Mouse (Mus musculus): Measurements from ENCODE around the gene Edaradd. TPM values are rescaled to one million over a fixed set of nuclear protein-coding genes. Genes with fewer than 3 reads are reported as not detected.

Gene Edaradd
- total and polyA plus RNA-seq, 3 experiments: 0.04 TPM; not detected in 2

DNA sequence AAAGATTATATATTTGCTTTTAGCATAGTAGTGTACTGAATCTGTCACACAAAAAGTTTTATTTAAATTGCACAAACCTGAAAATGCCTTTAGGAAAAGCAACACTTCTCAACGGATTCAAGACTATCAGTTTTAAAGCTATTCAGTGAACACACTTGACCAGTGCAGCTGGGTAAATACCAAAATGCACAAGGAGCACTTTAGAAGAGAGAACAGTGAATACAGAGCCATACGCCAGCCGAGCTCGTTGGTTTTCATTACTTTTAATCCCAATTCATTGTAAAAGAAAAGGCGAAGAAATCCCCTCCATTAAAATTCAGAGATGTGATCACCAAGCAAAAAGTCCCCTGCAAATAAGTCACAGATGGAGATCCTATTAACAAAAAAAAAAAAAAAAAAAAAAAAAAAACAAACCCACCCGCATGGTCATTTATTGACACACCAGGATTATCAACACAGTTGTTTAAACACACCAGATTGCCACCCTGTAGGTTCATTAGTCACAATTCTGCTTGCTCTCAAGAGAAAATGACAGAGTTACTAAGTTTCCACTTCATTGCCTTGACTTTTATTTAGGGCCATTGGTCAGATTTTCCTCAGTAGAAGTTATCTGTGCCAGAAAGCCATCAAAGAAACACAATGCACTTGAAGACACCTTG is 39.4 kb upstream of the Edaradd start:
- H3K79me2 ChIP-seq (ENCODE audit: control insufficient read depth, insufficient read depth, low read length, poor library complexity): no peaks in the 10 kb centered on the region

DNA sequence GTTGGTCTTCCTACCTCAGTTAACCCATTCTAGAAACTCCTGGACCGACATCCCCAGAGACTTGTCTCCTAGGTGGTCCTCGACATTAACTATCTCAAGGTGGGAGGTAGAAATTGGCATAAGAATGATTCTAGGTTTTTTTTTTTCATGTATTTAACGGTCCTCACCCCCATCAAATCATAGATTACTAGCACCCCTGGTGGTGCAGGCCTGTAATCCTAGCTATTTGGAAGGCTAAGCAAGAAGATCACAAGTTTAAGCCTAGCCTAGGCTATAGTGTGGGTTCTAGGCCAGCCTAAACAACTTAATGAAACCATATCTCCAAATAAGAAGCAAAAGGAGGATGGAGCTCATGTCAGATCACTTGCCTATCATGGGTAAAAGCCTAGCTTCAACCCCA is 38.8 kb upstream of the Edaradd start:
- no peak for TF ChIP-seq TAL1 (IDR thresholded peaks at IDR 0.05; ENCODE audit: low read length)
- TF ChIP-seq USF2 (IDR thresholded peaks at IDR 0.05; ENCODE audit: borderline replicate concordance in 1 of 2, insufficient read depth in 1 of 2, low read depth in 1 of 2, low read length in 2 of 2): no peak
- no peak for TF ChIP-seq EP300 (IDR thresholded peaks at IDR 0.05; ENCODE audit: low read depth in 1 of 2, low read length in 2 of 2)
- no peak for TF ChIP-seq TCF12 (IDR thresholded peaks at IDR 0.05; ENCODE audit: low read depth, low read length)

More for the DNA sequence above, 39.4 kb upstream of the Edaradd start:
- Histone ChIP-seq H3K27me3 (ENCODE audit: control insufficient read depth in 1 of 2, insufficient read depth in 2 of 2, low read length in 2 of 2) (peaks cover 14 to 17% of the 10 kb centered on the region in 2 experiments), H3K27ac (ENCODE audit: control insufficient read depth, low read depth, low read length) (no peak overlapping the region), H3K9ac (ENCODE audit: control insufficient read depth, low read depth, low read length, poor library complexity, severe bottlenecking) (no peak overlapping the region), H3K4me1 (ENCODE audit: control insufficient read depth in 1 of 2, insufficient read depth in 2 of 2, low read length in 2 of 2) (no peaks in the 10 kb centered on the region), H3K4me3 (ENCODE audit: control insufficient read depth in 1 of 2, insufficient read depth in 1 of 2, low read depth in 2 of 2, low read length in 2 of 2) (no peak overlapping the region), H3K36me3 (ENCODE audit: control insufficient read depth in 1 of 2, insufficient read depth in 2 of 2, low read length in 2 of 2) (no peaks in the 10 kb centered on the region), H3K9me3 (replicated peaks; ENCODE audit: insufficient read depth, low read length) (no peaks in the 10 kb centered on the region)
- TF ChIP-seq ZMIZ1 (IDR thresholded peaks at IDR 0.05; ENCODE audit: low read depth, low read length) (no peak), MAZ (IDR thresholded peaks at IDR 0.05; ENCODE audit: low read depth, low read length) (no peak), POLR2AphosphoS2 (IDR thresholded peaks at IDR 0.05; ENCODE audit: low read length) (no peak), POLR2AphosphoS5 (IDR thresholded peaks at IDR 0.05; ENCODE audit: borderline replicate concordance, low read depth, low read length) (no peak), MAFK (IDR thresholded peaks at IDR 0.05; ENCODE audit: borderline replicate concordance, low read depth, low read length) (no peak), JUND (IDR thresholded peaks at IDR 0.05; ENCODE audit: low read depth, low read length) (no peak), CTCF (IDR thresholded peaks at IDR 0.05 in 2 of 3, conservative IDR thresholded peaks at IDR 0.05 in 1 of 3; ENCODE audit: control insufficient read depth in 1 of 3, insufficient read depth in 1 of 3, low read depth in 2 of 3, low read length in 3 of 3, poor library complexity in 1 of 3, severe bottlenecking in 1 of 3) (no peak), BHLHE40 (IDR thresholded peaks at IDR 0.05; ENCODE audit: borderline replicate concordance, low read depth, low read length) (no peak), MYC (IDR thresholded peaks at IDR 0.05; ENCODE audit: low read depth, low read length) (no peak), RAD21 (IDR thresholded peaks at IDR 0.05; ENCODE audit: low read depth, low read length) (no peak), TAL1 (IDR thresholded peaks at IDR 0.05; ENCODE audit: low read length) (no peak), UBTF (IDR thresholded peaks at IDR 0.05; ENCODE audit: borderline replicate concordance, insufficient read depth, low read depth, low read length) (no peak)
- DNase-seq (ENCODE audit: low read depth, low spot score): no peak

More for the DNA sequence above, 38.8 kb upstream of the Edaradd start:
- H3K4me1 ChIP-seq (ENCODE audit: control insufficient read depth in 1 of 2, insufficient read depth in 2 of 2, low read length in 2 of 2): no peaks in the 10 kb centered on the region
- no peak for DNase-seq (ENCODE audit: low read depth, low spot score)
- H3K9ac ChIP-seq (ENCODE audit: control insufficient read depth, low read depth, low read length, poor library complexity, severe bottlenecking): no peak overlapping the region
- H3K27ac ChIP-seq (ENCODE audit: control insufficient read depth, low read depth, low read length): no peak overlapping the region
- no peaks in the 10 kb centered on the region for H3K79me2 ChIP-seq (ENCODE audit: control insufficient read depth, insufficient read depth, low read length, poor library complexity)
- H3K9me3 ChIP-seq (replicated peaks; ENCODE audit: insufficient read depth, low read length): no peaks in the 10 kb centered on the region
- no peaks in the 10 kb centered on the region for H3K36me3 ChIP-seq (ENCODE audit: control insufficient read depth in 1 of 2, insufficient read depth in 2 of 2, low read length in 2 of 2)
- H3K4me3 ChIP-seq (ENCODE audit: control insufficient read depth in 1 of 2, insufficient read depth in 1 of 2, low read depth in 2 of 2, low read length in 2 of 2): no peak overlapping the region
- peaks cover 14 to 19% of the 10 kb centered on the region in 2 experiments for H3K27me3 ChIP-seq (ENCODE audit: control insufficient read depth in 1 of 2, insufficient read depth in 2 of 2, low read length in 2 of 2)

All from MEL (cell line).